Mouse (Mus musculus) megakaryocyte progenitor cell, adult 5-6 weeks (primary cell): Measurements from ENCODE around the gene Atp1a1. TPM values are rescaled to one million over a fixed set of nuclear protein-coding genes. Genes with fewer than 3 reads are reported as not detected.

Source experiments
- ATAC-seq: replicated peaks from 2 replicates; pipeline ENCODE4 v1.8.0; 2016; ENCODE audit warnings: mild to moderate bottlenecking, moderate TSS enrichment, inconsistent platforms; ENCODE audit not compliant: poor library complexity
- total RNA-seq, 2 experiments: library from RNA; stranded (forward) in 1 of 2; stranded (reverse) in 1 of 2; fragments of 157-497, 149-512 nt in 1 of 2; fragments of 200-1000 nt in 1 of 2; gene quantifications; 2 replicates each; pipeline versions ENCODE4 v1.2.3 to v1.2.4; 2015 to 2017

The Atp1a1 gene
- total RNA-seq, 2 experiments from 2014 or later, result 75.2 to 126 TPM

GRCm38 (mm10) chr3:101561948-101562347, 42.5 kb downstream of the Atp1a1 start:
- ATAC-seq, result no peak

GRCm38 (mm10) chr3:101560841-101561522, 43.5 kb downstream of the Atp1a1 start:
- no peak for ATAC-seq

DNA sequence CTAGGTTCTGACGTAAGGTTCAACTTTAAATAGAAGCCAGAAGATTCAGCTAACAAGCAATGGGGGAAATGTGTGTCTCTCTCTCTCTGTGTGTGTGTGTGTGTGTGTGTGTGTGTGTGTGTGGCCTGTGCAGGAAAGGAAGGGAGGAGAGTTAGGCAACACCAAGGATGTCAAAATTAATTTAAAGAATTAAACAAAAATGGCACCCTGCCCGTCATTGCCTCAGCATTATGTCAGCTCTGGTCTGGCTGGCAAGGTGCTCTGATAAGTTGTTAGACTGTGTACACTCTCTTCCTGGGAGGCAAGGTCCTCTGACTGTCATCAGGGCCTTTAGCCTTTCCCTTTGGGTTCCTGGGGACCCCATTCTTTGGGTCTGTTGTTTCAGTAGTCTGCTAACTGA, 47.8 kb downstream of the Atp1a1 start:
- 0 out of 2 replicates have a peak, but pooled peaks have one; percentile 5 for ATAC-seq

- peak; percentile 45 for ATAC-seq
These were observed 51.6 kb downstream of the Atp1a1 start for GRCm38 (mm10) chr3:101552621-101553620.

GRCm38 (mm10) chr3:101551457-101552230, 52.8 kb downstream of the Atp1a1 start:
- ATAC-seq, result peak; percentile 89

GRCm38 (mm10) chr3:101549749-101550148, 54.7 kb downstream of the Atp1a1 start:
- no peak for ATAC-seq

- ATAC-seq, result no peak
These were observed 60.4 kb downstream of the Atp1a1 start for GRCm38 (mm10) chr3:101544116-101544515.

DNA sequence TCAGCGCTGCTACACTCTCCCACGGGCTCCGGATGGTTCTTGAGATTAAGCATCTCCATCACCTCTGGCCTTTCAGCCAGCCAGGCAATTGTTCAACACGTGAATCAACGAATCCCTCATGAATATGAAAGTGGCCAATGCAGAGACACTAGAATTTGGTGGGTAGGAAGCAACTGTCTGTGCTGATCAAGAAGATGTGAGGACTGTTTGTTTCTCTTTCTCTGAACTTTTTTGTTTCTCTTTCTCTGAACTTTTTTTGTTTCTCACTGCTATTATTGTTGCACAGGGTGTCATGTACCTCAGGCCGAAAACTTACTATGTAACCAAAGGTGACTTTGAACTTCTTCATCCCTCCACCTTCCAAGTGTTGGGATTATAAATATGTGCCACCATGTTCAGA, 62.9 kb downstream of the Atp1a1 start:
- ATAC-seq, result no peak

GRCm38 (mm10) chr3:101540568-101540967, 63.9 kb downstream of the Atp1a1 start:
- no peak for ATAC-seq

DNA sequence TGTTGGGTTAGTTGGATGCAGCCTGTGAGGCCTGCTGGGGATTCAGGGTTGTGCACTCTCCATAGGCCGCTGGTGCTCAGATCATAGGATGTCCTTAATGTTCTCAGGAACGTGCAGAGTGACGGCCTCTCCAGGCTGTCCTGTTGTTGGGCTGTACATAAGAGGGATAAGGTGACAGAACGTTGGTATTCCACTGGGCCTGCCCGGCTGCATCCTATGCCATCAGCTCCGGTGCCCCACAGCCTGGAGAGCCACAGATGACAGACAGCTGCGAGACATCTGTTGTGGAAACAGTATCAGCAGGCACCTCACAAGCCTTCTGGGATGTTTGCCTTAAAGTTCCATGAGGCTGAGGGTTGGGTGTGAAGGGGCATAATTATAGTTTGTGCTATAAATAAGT, 68.2 kb downstream of the Atp1a1 start:
- no peak for ATAC-seq

DNA sequence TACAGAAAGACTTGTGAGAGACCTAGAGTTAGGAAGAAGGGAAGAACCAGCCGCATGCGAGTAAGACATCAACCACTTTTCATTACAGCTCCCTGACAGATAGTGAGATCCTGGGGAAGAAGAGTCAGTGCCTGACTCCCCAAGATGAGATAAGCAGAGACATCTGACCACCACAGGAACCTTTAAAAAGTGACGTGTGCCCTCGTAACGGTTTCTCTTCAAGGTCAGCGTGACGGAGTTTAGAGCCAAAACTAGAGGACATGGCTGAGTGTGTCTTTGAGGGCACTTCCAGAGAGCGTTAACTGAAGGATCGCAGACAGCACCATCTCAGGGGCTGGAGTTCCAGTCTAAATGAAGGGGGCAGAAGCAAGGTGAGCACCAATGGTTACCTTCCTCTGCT, 70.2 kb downstream of the Atp1a1 start:
- ATAC-seq, result no peak

GRCm38 (mm10) chr3:101533373-101533772, 71.1 kb downstream of the Atp1a1 start:
- no peak for ATAC-seq

DNA sequence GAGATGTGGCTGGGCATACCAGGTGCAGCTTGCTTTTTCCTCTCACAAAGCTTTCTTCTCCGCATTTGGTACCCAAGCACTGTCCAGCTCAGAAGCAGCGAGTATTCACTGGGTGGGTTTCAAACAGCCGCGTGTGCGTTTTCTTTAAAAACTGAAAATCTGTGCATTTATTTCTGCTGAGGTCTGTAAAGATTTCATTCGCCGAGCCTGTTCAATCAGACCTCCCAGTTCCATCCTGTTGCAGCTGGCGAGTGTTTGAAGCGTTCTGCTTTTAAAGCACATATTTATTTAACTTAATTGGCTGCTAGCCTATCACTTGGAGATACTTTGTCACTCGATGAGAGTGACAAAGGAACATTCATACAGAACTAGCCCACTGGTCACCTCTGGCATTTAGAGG, 73.6 kb downstream of the Atp1a1 start:
- no peak for ATAC-seq

DNA sequence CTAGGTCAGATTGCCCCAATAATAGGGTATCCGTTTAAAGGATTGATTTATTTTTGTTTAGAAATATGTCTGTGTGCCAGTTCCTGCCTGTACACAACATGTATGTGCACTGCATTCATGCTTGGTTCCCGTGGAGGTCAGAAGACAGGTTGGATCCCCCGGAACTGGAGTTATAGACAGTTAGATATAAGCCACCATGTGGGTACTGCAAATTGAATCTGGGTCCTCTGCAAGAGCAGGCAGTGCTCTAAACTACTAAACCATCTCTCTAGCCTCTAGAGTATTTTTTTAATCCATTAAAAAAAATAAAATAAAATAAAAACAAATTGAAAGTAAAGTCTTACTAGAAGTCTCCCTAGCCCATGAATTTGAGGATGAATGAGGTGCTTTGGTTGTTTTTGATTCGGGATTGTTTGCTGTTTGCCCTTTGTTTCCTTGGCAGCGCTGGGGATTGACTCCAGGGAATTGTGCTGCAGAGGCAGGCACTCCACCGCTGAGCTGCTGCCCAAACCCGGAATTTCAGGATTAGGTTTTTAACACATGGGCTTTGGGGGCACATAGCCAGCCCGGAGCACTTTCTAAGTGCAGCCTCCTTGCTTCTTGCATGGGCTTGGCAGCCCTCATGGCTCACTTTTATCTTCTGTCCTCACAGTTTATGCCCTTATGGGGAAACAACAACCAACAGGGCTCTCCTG, 75.4 kb downstream of the Atp1a1 start:
- no peak for ATAC-seq

DNA sequence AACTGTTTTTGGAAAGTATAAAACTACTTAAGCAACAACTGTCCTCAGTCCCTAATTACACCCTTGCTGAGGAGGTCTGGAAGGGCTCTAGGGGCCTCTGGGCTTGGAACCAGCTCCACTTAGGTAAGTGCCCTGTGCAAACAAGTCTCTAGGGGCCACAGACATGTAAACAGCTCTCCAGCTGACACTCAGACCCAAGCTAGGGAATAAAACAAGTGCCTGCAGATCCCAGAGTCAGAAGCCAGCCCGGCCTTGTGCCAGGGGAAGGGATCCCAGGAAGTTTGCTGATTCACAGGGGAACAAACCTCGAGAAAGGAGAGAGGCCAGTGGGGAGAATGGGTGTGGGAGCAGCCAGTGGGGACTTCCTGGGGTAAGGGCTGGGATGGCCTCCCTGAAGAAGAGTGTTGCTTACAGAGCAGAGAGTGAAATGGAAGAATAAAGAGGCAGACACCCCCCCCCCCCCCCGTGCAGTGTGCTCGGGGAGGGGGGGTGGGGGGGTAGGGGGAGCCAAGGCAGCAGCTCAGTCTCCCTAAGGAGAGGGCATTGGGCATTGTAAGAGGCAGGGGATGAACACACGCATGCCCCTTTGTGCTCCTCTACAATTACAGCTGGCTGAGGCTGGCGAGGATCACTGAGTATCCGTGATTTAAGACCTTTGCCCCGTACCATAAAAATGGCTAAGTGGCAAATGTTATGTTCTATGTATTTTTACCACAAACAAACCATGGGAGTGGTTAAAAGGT, 76.2 kb downstream of the Atp1a1 start:
- ATAC-seq, result no peak

DNA sequence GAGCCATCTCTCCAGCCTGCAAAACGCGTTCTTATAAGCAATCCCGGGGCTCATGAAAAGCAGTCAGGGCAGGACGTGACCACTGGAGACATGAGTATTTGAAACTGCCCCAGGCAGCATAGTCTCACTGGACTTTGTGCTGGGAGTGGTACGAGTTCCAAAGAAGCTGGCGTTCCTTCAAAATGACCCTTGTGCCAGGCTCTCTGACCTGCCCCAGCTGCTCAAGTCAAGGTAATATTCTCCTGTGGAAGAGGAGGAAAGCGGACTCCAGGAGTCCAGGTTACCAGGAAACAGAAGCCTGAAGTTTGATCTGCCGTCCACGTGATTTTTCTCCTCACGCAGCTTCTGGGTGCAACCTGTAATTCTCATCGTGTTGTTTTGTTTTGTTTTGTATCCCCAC, 77.9 kb downstream of the Atp1a1 start:
- ATAC-seq, result no peak
